Mouse (Mus musculus) erythroblast, embryonic 14.5 days (primary cell): ENCODE results near the gene Rpgrip1. TPM values are rescaled to one million over a fixed set of nuclear protein-coding genes. Genes with fewer than 3 reads are reported as not detected.

Experiments used
- H3K27me3 ChIP-seq: 2 replicates; pipeline ENCODE4 v1.6.1; 2012; ENCODE audit warnings: inconsistent platforms; ENCODE audit not compliant: control insufficient read depth
- H3K36me3 ChIP-seq: 2 replicates; pipeline ENCODE4 v1.6.1; 2012; ENCODE audit warnings: mild to moderate bottlenecking, inconsistent platforms; ENCODE audit not compliant: control insufficient read depth
- H3K4me1 ChIP-seq: 2 replicates; pipeline ENCODE4 v1.6.1; 2012; ENCODE audit warnings: inconsistent platforms; ENCODE audit not compliant: control insufficient read depth
- H3K4me3 ChIP-seq: replicated peaks from 2 replicates; pipeline ENCODE3; 2012; ENCODE audit warnings: moderate library complexity, mild to moderate bottlenecking, inconsistent platforms
- H3K9me3 ChIP-seq: 2 replicates; pipeline ENCODE4 v1.6.1; 2012; ENCODE audit warnings: low read length, inconsistent platforms, mixed read lengths; ENCODE audit not compliant: control insufficient read depth
- GATA1 ChIP-seq: IDR thresholded peaks from 2 replicates; pipeline ENCODE4 v1.6.1; 2012; ENCODE audit warnings: low read length, inconsistent platforms, mixed read lengths
- TAL1 ChIP-seq: IDR thresholded peaks from 3 replicates; pipeline ENCODE4 v1.6.1; 2012; ENCODE audit warnings: low read length, inconsistent platforms, mixed read lengths
- polyA plus RNA-seq: library from polyadenylated mRNA; stranded (reverse); fragments of >175 nt; gene quantifications from 2 replicates; pipeline ENCODE4 v1.2.3, GENCODE M21; 2012

Gene Rpgrip1
- polyA plus RNA-seq, 1 experiment: not detected

DNA sequence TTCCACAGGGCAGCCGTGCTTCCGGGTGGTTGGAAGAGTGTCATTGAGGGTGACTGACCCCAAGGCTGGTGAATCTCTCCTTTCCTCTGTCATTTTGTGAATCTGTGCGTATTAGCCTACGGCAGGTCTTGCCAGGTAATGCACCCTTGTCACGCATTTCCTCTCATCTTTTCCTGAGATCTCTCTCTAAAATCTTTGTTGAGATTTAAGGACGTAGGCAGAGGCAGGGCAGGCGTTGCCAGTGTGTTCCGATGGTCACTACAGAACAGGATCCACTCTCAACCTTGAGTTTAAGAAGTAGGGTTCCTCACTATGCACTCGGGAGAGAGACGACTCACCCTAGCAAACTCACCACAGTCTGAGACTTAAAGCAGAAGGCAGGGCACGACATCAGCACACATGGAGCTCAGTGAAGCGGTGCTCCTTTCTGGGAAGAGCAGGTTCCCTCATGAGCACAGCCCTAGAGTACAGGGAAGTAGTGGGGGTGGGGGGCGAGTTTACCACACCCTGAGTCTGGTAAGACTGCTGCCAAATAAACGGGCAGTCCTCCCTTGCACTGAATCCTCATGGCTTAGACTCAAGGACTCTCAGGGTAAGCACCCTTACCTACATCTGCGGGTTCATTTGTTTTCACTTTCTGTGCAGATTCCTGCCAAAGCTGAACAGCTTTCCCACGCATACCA, 31.1 kb downstream of the Rpgrip1 start:
- Histone ChIP-seq H3K27me3 (peaks cover 7% of the 10 kb centered on the region), H3K4me1 (no peaks in the 10 kb centered on the region), H3K9me3 (no peaks in the 10 kb centered on the region), H3K4me3 (no peak overlapping the region), H3K36me3 (no peaks in the 10 kb centered on the region)
- TF ChIP-seq TAL1 (no peak), GATA1 (no peak)

DNA sequence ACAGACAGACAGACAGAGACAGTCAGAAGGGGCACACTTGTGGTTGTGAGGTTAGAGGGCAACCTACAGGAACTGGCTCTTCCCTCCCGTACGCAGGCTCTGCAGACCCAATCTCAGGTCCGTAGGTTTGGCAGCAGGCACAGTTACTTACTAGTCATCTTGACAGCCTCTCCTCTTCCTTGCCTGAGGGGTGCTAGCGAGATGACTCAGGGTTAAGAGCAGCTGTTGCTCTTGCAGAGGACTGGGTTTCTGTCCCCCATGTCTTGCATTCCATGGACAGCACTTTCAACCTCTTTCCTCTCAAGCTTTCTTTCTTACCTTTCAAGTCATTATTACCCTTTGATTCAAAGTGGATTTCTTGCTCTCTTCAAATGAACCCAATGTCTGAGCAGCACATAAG, 33.7 kb downstream of the Rpgrip1 start:
- Histone ChIP-seq H3K4me1 (no peaks in the 10 kb centered on the region), H3K27me3 (peaks cover 7% of the 10 kb centered on the region), H3K36me3 (no peaks in the 10 kb centered on the region), H3K9me3 (no peaks in the 10 kb centered on the region), H3K4me3 (no peak overlapping the region)
- TF ChIP-seq GATA1: no peak
- TF ChIP-seq TAL1: no peak

DNA sequence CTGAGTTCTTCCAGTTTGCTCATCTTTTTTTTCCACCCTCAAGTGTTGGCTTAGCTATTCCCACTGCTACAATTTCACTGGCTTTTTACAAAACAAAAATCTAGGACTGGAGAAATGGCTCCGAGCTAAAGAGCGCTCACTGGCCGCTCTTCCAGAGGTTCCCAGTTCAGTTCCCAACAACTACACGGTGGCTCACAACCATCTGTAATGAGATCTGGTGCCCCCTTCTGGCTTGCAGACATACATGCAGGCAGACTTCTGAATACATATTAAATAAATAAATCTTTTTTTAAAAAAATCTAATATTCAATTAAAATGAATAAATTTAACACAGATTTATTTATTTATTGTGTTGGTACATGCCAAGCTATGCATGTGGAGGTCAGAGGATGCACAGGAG, 36.0 kb downstream of the Rpgrip1 start:
- Histone ChIP-seq H3K27me3 (no peaks in the 10 kb centered on the region; the same call in 1 of the 2 replicates), H3K36me3 (no peaks in the 10 kb centered on the region), H3K9me3 (no peaks in the 10 kb centered on the region), H3K4me1 (no peaks in the 10 kb centered on the region), H3K4me3 (no peak overlapping the region)
- TF ChIP-seq TAL1 (no peak), GATA1 (no peak)

DNA sequence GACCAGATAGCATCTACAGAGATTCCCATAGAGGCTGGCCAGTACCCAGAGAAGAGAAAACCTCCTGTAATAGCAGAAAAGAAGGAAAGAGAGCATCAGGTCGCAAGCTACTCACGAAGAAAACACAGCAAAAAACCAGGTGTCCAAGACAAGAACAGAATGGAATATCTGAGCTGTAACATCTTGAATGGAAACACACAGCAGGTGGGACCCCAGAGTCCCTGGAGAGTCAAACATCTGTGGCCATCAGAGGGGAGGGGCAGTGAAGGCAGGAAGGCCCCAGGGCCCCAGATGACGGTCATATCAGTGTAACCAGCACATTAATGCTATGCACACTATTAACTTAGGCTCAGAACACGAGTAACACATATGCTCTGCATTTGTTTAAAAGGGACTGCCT, 39.4 kb downstream of the Rpgrip1 start:
- no peak for TF ChIP-seq GATA1
- TF ChIP-seq TAL1: no peak
- Histone ChIP-seq H3K4me3 (no peak overlapping the region), H3K27me3 (no peaks in the 10 kb centered on the region; the same call in 1 of the 2 replicates), H3K4me1 (no peaks in the 10 kb centered on the region), H3K9me3 (no peaks in the 10 kb centered on the region), H3K36me3 (no peaks in the 10 kb centered on the region)

- H3K27me3 ChIP-seq: no peaks in the 10 kb centered on the region; the same call in 1 of the 2 replicates
- H3K9me3 ChIP-seq: no peaks in the 10 kb centered on the region
- H3K4me3 ChIP-seq: no peak overlapping the region
- no peaks in the 10 kb centered on the region for H3K36me3 ChIP-seq
- no peak for TF ChIP-seq TAL1
- TF ChIP-seq GATA1: no peak
- no peaks in the 10 kb centered on the region for H3K4me1 ChIP-seq
Measured at GRCm38 (mm10) chr14:52152179-52152578, 41.7 kb downstream of the Rpgrip1 start.

DNA sequence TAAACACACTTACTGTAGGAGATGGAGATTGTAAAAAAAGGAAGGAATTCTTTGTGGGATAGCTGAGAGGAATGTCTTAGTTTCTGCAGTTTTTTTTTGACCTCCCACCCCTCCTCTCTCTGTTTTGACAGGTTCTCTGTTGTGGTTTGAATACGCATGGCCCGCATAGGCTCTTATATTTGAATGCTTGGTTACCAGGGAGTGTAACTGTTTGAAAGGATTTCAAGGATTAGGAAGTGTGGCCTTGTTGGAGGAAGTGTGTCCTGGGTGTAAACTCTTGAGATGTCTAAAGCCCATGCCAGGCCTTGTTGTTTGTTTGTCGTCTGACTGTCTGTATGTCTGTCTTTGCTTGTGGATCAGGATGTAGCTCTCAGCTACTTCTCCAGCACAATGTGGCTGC, 42.1 kb downstream of the Rpgrip1 start:
- Histone ChIP-seq H3K27me3 (no peaks in the 10 kb centered on the region; the same call in 1 of the 2 replicates), H3K4me3 (no peak overlapping the region), H3K4me1 (no peaks in the 10 kb centered on the region), H3K36me3 (peaks cover under 1% of the 10 kb centered on the region), H3K9me3 (no peaks in the 10 kb centered on the region)
- TF ChIP-seq GATA1 (no peak), TAL1 (no peak)

DNA sequence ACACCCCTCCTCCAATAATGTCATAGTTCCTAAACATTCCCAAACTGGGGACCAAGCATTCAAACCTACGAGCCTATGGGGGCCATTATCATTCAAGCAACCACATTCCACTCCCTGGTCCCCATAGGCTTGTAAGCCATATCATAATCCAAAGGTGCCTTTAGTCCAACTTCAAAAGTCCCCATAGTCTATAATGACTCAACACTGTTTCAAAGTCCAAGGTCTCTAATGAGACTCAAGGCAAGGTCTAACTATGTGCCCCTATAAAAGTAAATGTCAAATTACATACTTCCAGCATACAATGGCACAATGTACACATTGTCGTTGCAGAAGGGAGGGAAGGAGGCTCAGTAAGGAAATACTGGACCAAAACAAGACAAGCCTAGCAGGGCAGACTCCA, 44.5 kb downstream of the Rpgrip1 start:
- Histone ChIP-seq H3K4me1 (no peaks in the 10 kb centered on the region), H3K9me3 (no peaks in the 10 kb centered on the region), H3K27me3 (no peaks in the 10 kb centered on the region), H3K4me3 (no peak overlapping the region), H3K36me3 (peaks cover 22% of the 10 kb centered on the region)
- TF ChIP-seq GATA1: no peak

GRCm38 (mm10) chr14:52160911-52161310, 50.4 kb downstream of the Rpgrip1 start:
- H3K27me3 ChIP-seq: no peaks in the 10 kb centered on the region
- no peaks in the 10 kb centered on the region for H3K4me1 ChIP-seq
- H3K36me3 ChIP-seq: peaks cover 79% of the 10 kb centered on the region
- H3K9me3 ChIP-seq: no peaks in the 10 kb centered on the region
- TF ChIP-seq TAL1: no peak
- TF ChIP-seq GATA1: no peak
- no peak overlapping the region for H3K4me3 ChIP-seq

DNA sequence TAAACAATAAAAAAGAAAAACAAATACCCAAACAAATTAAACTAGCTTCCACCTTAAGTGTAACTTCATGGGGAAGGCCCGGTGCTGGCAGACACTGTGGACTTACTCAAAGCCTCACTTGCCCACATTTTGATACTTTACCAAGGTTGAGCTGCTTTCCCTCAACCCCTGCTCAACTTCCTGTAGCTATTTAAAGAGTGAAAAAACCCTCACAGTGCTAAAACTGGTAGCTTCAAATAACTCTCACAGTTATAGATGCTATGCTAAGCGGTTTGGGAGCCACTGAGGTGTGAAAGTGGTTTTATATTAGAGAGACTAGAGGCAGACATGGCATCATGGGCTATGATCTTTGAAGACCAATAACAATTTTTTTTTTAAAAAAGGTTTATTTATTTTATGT, 56.1 kb downstream of the Rpgrip1 start:
- no peaks in the 10 kb centered on the region for H3K4me1 ChIP-seq
- no peaks in the 10 kb centered on the region for H3K9me3 ChIP-seq
- no peak overlapping the region for H3K4me3 ChIP-seq
- TF ChIP-seq GATA1: no peak
- no peak for TF ChIP-seq TAL1
- H3K36me3 ChIP-seq: peaks cover 87% of the 10 kb centered on the region
- H3K27me3 ChIP-seq: no peaks in the 10 kb centered on the region

GRCm38 (mm10) chr14:52188788-52189187, 78.3 kb downstream of the Rpgrip1 start:
- H3K36me3 ChIP-seq: peaks cover 61% of the 10 kb centered on the region
- no peak overlapping the region for H3K4me3 ChIP-seq
- H3K27me3 ChIP-seq: no peaks in the 10 kb centered on the region
- TF ChIP-seq GATA1 (no peak), TAL1 (no peak)
- H3K9me3 ChIP-seq: no peaks in the 10 kb centered on the region
- H3K4me1 ChIP-seq: peaks cover 43% of the 10 kb centered on the region
